ENCODE assay signal across 14 mouse cellular contexts in genomic region chr6:135398801-135399200, GRCm38 (mm10). TPM values are rescaled to one million over a fixed set of nuclear protein-coding genes. Genes with fewer than 3 reads are reported as not detected.
DNase-seq lines count a peak whose midpoint lies in the region; ATAC-seq lines count a peak whose summit lies in the region.
"Had no signal": no experiment of that assay in that cellular context is flagged by ENCODE, and none has a peak within 500 bp of the region (broad histone marks: within the 10 kb centered on the region; RNA-seq: fewer than 3 reads in every experiment).

No protein-coding gene starts in this region.

- DNase-seq in adrenal gland, adult (ENCODE audit: inconsistent age in 2 of 2, low spot score in 1 of 2): peak; percentile 53 to 88
- DNase-seq in adrenal gland, postnatal 4 days (ENCODE audit: low spot score in 2 of 2): no peak
- peak; percentile 42 for DNase-seq in lung, postnatal 10 days
- no peak for DNase-seq in lung, postnatal 36 days
- DNase-seq in heart, adult 8-10 months (ENCODE audit: low spot score): peak; percentile 61
- DNase-seq in skeletal muscle tissue, adult 2 months (ENCODE audit: low read depth, low spot score): peak; percentile 70
- no peak for DNase-seq in layer of hippocampus, adult 8-10 months (ENCODE audit: low spot score in 2 of 2)
- DNase-seq: embryo, embryonic 11 days; kidney, postnatal 25 days; liver, postnatal 0 days had no signal

- ATAC-seq in erythroid progenitor cell, adult 5-6 weeks (replicated peaks; ENCODE audit: low FRiP score, poor library complexity, severe bottlenecking): no peak
- ATAC-seq: forebrain, embryonic 14.5 days; inflammation-experienced regulatory T-cells, adult 6 months; liver, postnatal 0 days had no signal

RNA-seq across cellular contexts. Expression of gene Emp1, which starts 36.5 kb away (rescaled TPM):
- total RNA-seq in adrenal gland, postnatal 4 days (2021): 100 to 1,000 TPM; 110 to 112 TPM
- total RNA-seq in heart, adult 8-10 months (2022): 10 to 100 TPM; 24.4 to 52.4 (median 41.1) TPM
- total RNA-seq in layer of hippocampus, adult 8-10 months (2022): 1 to 10 TPM; 2.1 to 3.5 (median 2.8) TPM
- total RNA-seq in erythroid progenitor cell, adult 5-6 weeks (2015; ENCODE audit: low replicate concordance): 3.2 TPM in 1 of 2 replicates, not detected in the other
- total RNA-seq in erythroid progenitor cell, adult 5-6 weeks (2017; ENCODE audit: low replicate concordance): 0.77 and 2.0 TPM in 2 replicates
- total RNA-seq: granulocyte monocyte progenitor cell, adult 5-6 weeks had no signal

Comparison
In these comparisons a context has a peak if more than half of its experiments do, and no peak if none do; other contexts are left out.
1. DNase-seq: peak in adrenal gland, adult (2 of 2), lung, postnatal 10 days (single experiment), heart, adult 8-10 months (single experiment) and skeletal muscle tissue, adult 2 months (single experiment); none in adrenal gland, postnatal 4 days (0 of 2), lung, postnatal 36 days (single experiment) and layer of hippocampus, adult 8-10 months (0 of 2).
2. RNA of gene Emp1, which starts 36.5 kb away (total RNA-seq): 110 to 112 TPM in adrenal gland, postnatal 4 days and 24.4 to 52.4 TPM in heart, adult 8-10 months; 2.1 to 3.5 TPM in layer of hippocampus, adult 8-10 months and 0.77 to 3.2 TPM in erythroid progenitor cell, adult 5-6 weeks; every median in the first group is over 4 times any median in the second.